In the genomic region with DNA sequence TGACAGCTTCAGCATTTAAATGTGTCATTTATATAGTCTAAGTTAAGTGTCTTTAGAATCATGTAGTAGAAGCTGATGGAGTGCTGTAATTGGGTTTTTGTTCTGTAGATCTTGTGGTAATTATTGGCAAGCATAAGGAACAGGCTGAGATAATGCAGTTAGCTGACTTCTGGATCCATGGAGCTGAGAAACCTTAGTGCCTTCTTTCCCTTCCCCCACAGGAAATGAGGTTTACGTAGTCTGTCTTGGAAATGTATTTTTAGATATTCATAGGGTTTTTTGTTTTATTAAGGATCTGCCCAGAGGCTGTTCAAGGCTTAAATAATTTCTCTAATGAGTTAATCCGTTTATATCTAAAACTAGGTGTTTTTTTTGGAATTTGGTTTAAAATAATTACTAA, we compare ENCODE assay signal across 17 mouse cellular contexts. TPM values are rescaled to one million over a fixed set of nuclear protein-coding genes. Genes with fewer than 3 reads are reported as not detected.
DNase-seq lines count a peak whose midpoint lies in the region; TF ChIP-seq lines count a peak whose summit lies in the region.
"Had no signal": no experiment of that assay in that cellular context is flagged by ENCODE, and none has a peak within 500 bp of the region (broad histone marks: within the 10 kb centered on the region; RNA-seq: fewer than 3 reads in every experiment).

No protein-coding gene starts in this region.

- DNase-seq in heart, postnatal 10 days: peak; percentile 9 to 15
- DNase-seq in heart, adult 2 months: no peak
- peak; percentile 10 for DNase-seq in lung, postnatal 36 days
- no peak for DNase-seq in lung, postnatal 4 days
- DNase-seq in CD4-positive, CD25-positive, alpha-beta regulatory T cell, adult 2 months (ENCODE audit: low read depth, low spot score): peak; percentile 47
- DNase-seq in embryo, embryonic 11 days: peak; percentile 25
- no peak for DNase-seq in left cerebral cortex, adult 9 months (ENCODE audit: low spot score in 2 of 2)
- no peak for DNase-seq in thymus, postnatal 14 days
- DNase-seq: cerebellum, postnatal 25 days; gastrocnemius, postnatal 10 days; layer of hippocampus, adult 9-11 months; liver, embryonic 13.5 days; thymus, adult 2 months had no signal

- TF ChIP-seq CTCF in heart, adult 2 months (IDR thresholded peaks at IDR 0.05): no peak

- peaks cover 3% of the 10 kb centered on the region; the same call in 1 of the 2 replicates for H3K4me1 ChIP-seq in heart, adult 2 months (ENCODE audit: control insufficient read depth, insufficient read depth, low read length)
- H3K4me1 ChIP-seq: hindbrain, embryonic 10.5 days; intestine, embryonic 15.5 days; neural tube, embryonic 15.5 days had no signal

- TF ChIP-seq POLR2A in heart, adult 2 months (IDR thresholded peaks at IDR 0.05; ENCODE audit: insufficient read depth, low read depth, low read length): no peak

- H3K27ac ChIP-seq in heart, adult 2 months: no peak overlapping the region
- H3K27ac ChIP-seq: heart, embryonic 13.5 days; hindbrain, embryonic 10.5 days; intestine, embryonic 15.5 days; liver, embryonic 13.5 days; neural tube, embryonic 15.5 days had no signal

- H3K4me3 ChIP-seq in heart, adult 2 months: no peak overlapping the region
- H3K4me3 ChIP-seq: heart, embryonic 13.5 days; hindbrain, embryonic 10.5 days; intestine, embryonic 15.5 days; liver, embryonic 13.5 days; neural tube, embryonic 15.5 days had no signal

- WGBS in heart, adult 2 months: 30% methylated on average over 2 of the region's 2 CpGs

- H3K27me3 ChIP-seq in heart, adult 2 months (ENCODE audit: control insufficient read depth, insufficient read depth, low read length): no peaks in the 10 kb centered on the region
- H3K27me3 ChIP-seq: heart, embryonic 13.5 days; intestine, embryonic 15.5 days; liver, embryonic 13.5 days; neural tube, embryonic 15.5 days had no signal

- TF ChIP-seq EP300 in heart, adult 2 months (IDR thresholded peaks at IDR 0.05; ENCODE audit: insufficient read depth, low read depth, low read length): no peak

- intact Hi-C loops in heart, postnatal 10 days (cut with DNase I): no loop called here
- intact Hi-C loops in heart, adult 2 months (cut with DNase I): no loop called here

- no peaks in the 10 kb centered on the region for H3K36me3 ChIP-seq in heart, adult 2 months (ENCODE audit: control insufficient read depth, insufficient read depth, low read length)
- H3K36me3 ChIP-seq: heart, embryonic 13.5 days; hindbrain, embryonic 10.5 days; intestine, embryonic 15.5 days; liver, embryonic 13.5 days; neural tube, embryonic 15.5 days had no signal

- H3K79me2 ChIP-seq in heart, adult 2 months (replicated peaks; ENCODE audit: control insufficient read depth, insufficient read depth, low read length): no peaks in the 10 kb centered on the region

- no peak overlapping the region for H3K9ac ChIP-seq in heart, adult 2 months (ENCODE audit: low read depth, low read length)
- H3K9ac ChIP-seq: heart, embryonic 13.5 days; intestine, embryonic 15.5 days; liver, embryonic 13.5 days; neural tube, embryonic 15.5 days had no signal

RNA-seq across cellular contexts. Expression of a gene that starts 26.8 kb away (rescaled TPM):
- total RNA-seq in heart, postnatal 10 days (2021): 10 to 100 TPM; 97.0 to 97.2 TPM
- 10 to 100 TPM; 73.7 to 76.5 TPM for total RNA-seq in heart, adult 2 months (2021)
- 22.6 and 42.0 TPM in 2 replicates for polyA plus RNA-seq in heart, adult 2 months (2012; rRNA removed)

RNA-seq across cellular contexts. Expression of a gene that starts 54.1 kb away (rescaled TPM):
- under 1 TPM; 0.57 to 0.69 TPM for total RNA-seq in heart, postnatal 10 days (2021)
- total RNA-seq in heart, adult 2 months (2021): under 1 TPM; 0.20 to 0.52 TPM
- polyA plus RNA-seq in heart, adult 2 months (2012; rRNA removed): 0.44 and 0.45 TPM in 2 replicates

Comparison
In these comparisons a context has a peak if more than half of its experiments do, and no peak if none do; other contexts are left out.
1. DNase-seq: peak in heart, postnatal 10 days (2 of 2), lung, postnatal 36 days (single experiment), CD4-positive, CD25-positive, alpha-beta regulatory T cell, adult 2 months (single experiment) and embryo, embryonic 11 days (single experiment); none in heart, adult 2 months (0 of 2), lung, postnatal 4 days (0 of 2), left cerebral cortex, adult 9 months (0 of 2) and thymus, postnatal 14 days (single experiment).